Mouse (Mus musculus) small intestine, adult 2 months (tissue): Measurements from ENCODE around the gene Btg1. TPM values are rescaled to one million over a fixed set of nuclear protein-coding genes. Genes with fewer than 3 reads are reported as not detected.

Source experiments
- H3K27ac ChIP-seq: fragments of 200-500 bp; 2 replicates; pipeline ENCODE4 v1.5.1; 2012; ENCODE audit warnings: low read depth, low read length, control low read depth, inconsistent platforms; ENCODE audit not compliant: insufficient read depth
- H3K27me3 ChIP-seq: fragments of 200-500 bp; 2 replicates; pipeline ENCODE4 v1.6.1; 2012; ENCODE audit warnings: mild to moderate bottlenecking, moderate library complexity, low read length, inconsistent platforms; ENCODE audit not compliant: control insufficient read depth, insufficient read depth
- H3K36me3 ChIP-seq: fragments of 200-500 bp; 2 replicates; pipeline ENCODE4 v1.6.1; 2012; ENCODE audit warnings: mild to moderate bottlenecking, low read length, control low read depth, inconsistent platforms; ENCODE audit not compliant: control insufficient read depth, insufficient read depth
- H3K4me1 ChIP-seq: fragments of 200-500 bp; 2 replicates; pipeline ENCODE4 v1.6.1; 2012; ENCODE audit warnings: low read length, inconsistent platforms, mixed read lengths; ENCODE audit not compliant: control insufficient read depth, insufficient read depth, insufficient read length
- H3K4me3 ChIP-seq: fragments of 200-500 bp; 2 replicates; pipeline ENCODE4 v1.5.1; 2012; ENCODE audit warnings: low read depth, mild to moderate bottlenecking, control low read depth, inconsistent platforms, low read length, moderate library complexity
- CTCF ChIP-seq: fragments of 200-500 bp; IDR thresholded peaks from 2 replicates; pipeline ENCODE4 v1.5.1; 2012; ENCODE audit warnings: low read depth, mild to moderate bottlenecking, control low read depth, inconsistent platforms, low read length, moderate library complexity, mixed read lengths; ENCODE audit not compliant: insufficient replicate concordance, insufficient read length; ENCODE audit errors: extremely low read depth
- POLR2A ChIP-seq: fragments of 200-500 bp; IDR thresholded peaks from 2 replicates; pipeline ENCODE4 v1.6.1; 2012; ENCODE audit warnings: low read depth, mild to moderate bottlenecking, control low read depth, inconsistent platforms, low read length, moderate library complexity
- WGBS: fragments of 180-500 bp; shearing (Covaris S2); methylation state at CpG from one replicate; pipeline ENCODE4 v1.1.7; 2018; 5-methylcytosine and 5-hydroxymethylcytosine counted together
- polyA plus RNA-seq: library from polyadenylated mRNA; depleted of rRNA; stranded (reverse); fragments of >200 nt; gene quantifications from 2 replicates; pipeline ENCODE4 v1.2.3, GENCODE M21; 2012

The Btg1 gene
- polyA plus RNA-seq, 1 experiment: 32.7 TPM

DNA sequence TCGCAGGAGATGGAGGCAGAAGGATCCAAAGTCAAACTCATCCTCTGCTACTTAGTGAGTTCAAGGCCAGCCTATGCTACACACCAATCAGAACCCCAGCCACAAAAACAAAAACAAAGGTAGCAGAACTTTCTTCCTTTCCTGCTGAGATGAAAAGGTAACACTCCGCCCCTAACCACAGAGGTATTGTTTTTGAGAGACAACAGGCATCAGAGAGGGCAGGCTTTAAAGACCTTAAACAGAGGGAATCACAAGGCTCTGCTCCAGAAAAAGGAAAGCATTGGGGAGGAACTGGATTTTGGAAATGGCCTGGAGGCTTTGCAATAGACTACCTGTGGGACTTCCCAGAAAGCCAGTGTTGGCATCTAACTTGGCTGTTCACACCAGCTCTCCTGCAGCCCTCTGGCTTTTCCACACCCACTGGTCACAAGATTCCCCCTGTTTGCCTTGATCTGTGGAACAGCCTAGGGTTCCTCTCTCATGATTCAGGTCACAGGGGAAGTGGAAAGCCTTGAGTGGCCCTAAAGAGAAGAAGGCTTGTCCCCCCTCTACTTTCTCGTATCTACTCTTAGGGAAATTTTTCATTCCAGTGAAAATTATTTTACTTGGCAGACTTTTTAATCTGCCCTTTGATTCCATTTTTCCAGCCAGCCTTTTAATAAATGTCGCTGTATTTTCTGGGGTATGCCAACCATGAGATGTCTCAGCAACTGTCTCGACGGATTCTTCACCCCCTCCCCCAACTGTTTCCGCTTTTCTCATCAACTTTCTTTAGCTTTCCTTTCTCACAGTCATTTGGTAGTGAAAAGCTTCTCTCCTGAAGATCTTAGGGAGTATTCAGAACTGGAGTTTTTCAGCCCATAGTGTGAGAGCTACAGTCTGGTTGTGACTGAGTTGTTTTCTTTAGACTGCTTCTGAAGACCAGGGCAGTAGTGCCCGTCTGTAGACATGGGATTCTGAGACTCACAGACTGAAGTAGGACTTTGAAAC is 7.2 kb upstream of the Btg1 start:
- no peak for TF ChIP-seq POLR2A
- TF ChIP-seq CTCF: no peak
- Histone ChIP-seq H3K27ac (no peak overlapping the region), H3K27me3 (no peaks in the 10 kb centered on the region), H3K4me3 (no peak overlapping the region), H3K4me1 (no peaks in the 10 kb centered on the region), H3K36me3 (no peaks in the 10 kb centered on the region)
- 91% methylated on average over 8 of the region's 8 CpGs for WGBS

DNA sequence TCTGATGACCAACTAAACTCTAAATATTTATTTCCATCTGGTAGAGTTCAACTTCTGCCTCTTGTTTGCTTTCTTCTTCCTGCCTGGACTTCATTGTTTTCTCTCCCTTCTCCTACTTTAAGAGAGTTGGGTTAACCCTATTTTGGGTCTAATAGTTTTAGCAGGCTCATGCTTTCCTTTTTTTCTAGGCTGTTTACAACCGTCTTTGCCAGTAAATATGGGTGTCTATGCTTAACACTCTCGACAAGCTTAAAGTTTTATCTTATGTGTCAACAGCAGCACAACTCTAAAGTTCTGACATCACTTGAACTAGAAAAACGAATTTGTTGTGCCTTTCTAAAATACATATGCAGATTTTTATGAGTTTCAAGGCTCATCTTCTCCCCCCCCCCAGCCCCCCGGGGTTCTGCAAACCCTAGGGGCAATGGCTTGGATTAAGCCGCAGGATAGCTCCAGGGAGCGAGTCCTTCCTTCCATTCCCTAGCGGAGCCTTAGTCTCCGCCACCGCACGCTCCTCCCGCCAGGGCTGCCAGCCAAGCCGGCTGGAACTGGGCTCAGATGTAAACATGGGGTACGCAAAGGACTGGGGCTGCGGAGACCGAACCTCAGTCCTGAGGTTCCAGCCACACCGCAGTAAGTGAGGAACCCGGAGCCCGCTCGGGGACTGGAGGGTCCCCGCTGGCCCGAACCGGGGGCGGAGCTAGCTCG is 651 bp upstream of the Btg1 start:
- peak; percentile 23; the same call in 1 of the 2 replicates for TF ChIP-seq CTCF
- peak; percentile 50; the same call in 1 of the 2 replicates for TF ChIP-seq POLR2A
- WGBS: under 1% methylated on average over 24 of the region's 24 CpGs
- Histone ChIP-seq H3K4me3 (peak overlapping the region; percentile 89), H3K36me3 (peaks cover 15% of the 10 kb centered on the region), H3K4me1 (no peaks in the 10 kb centered on the region), H3K27me3 (no peaks in the 10 kb centered on the region), H3K27ac (peak overlapping the region; percentile 74)

DNA sequence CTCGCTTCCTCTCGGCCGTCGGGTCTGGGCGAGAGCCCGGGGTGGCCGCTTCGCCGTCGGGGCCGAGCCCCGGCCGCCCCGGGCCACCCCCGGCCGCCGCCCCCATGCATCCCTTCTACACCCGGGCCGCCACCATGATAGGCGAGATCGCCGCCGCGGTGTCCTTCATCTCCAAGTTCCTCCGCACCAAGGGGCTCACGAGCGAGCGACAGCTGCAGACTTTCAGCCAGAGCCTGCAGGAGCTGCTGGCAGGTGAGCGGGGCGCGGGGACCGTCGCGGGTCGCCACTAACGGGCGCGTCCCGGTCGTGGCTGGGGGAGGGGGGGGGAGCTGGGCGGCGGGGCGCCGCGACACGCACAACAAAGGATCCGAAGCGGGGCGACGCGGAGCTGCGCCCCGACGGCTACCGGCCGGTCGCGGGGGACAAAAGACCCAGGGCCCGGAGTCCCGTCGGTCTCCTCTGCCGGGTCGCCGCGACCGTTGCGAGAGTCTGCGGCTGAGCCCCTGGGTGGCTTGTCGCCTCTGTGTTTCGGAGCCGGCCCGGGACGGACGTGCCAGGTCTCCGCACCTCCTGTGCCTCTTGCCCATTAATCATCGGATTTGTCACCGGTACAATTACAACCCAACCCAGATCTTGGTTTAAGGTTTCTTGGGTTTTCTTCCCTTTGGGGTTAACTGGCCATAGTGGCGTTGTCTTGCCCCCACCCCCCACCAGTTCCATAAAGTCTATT is 580 bp downstream of the Btg1 start:
- peak overlapping the region; percentile 92 for H3K27ac ChIP-seq
- peaks cover 25% of the 10 kb centered on the region for H3K36me3 ChIP-seq
- WGBS: 2% methylated on average over 68 of the region's 78 CpGs
- peak overlapping the region; percentile 97 for H3K4me3 ChIP-seq
- no peak for TF ChIP-seq CTCF
- TF ChIP-seq POLR2A: no peak
- peaks cover 7% of the 10 kb centered on the region for H3K4me1 ChIP-seq
- H3K27me3 ChIP-seq: no peaks in the 10 kb centered on the region

DNA sequence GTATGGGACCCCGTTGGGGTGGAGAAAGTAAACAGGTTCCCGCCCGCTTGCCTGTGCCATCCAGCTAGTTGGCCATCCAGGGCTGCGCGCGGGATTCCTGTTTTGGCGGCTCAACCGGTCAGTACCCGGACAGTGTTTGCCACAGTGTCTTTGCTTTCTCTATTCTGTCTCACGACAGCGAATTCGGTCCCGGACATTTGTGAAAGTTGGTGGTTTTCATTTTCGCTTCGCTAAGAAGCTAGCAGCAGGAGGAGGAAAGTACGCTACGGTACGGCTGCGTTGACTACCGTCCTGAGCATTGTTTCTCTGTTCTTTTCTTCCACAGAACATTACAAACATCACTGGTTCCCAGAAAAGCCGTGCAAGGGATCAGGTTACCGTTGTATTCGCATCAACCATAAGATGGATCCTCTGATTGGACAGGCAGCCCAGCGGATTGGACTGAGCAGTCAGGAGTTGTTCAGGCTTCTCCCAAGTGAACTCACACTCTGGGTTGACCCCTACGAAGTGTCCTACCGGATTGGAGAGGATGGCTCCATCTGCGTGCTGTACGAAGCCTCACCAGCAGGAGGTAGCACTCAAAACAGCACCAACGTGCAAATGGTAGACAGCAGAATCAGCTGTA is 1.3 kb downstream of the Btg1 start:
- Histone ChIP-seq H3K27me3 (no peaks in the 10 kb centered on the region), H3K27ac (peak overlapping the region; percentile 92), H3K4me1 (peaks cover 11% of the 10 kb centered on the region), H3K4me3 (peak overlapping the region; percentile 97), H3K36me3 (peaks cover 29% of the 10 kb centered on the region)
- under 1% methylated on average over 29 of the region's 29 CpGs for WGBS
- TF ChIP-seq POLR2A (no peak; the same call in 1 of the 2 replicates), CTCF (peak; percentile 31; the same call in 1 of the 2 replicates)

- peaks cover 22% of the 10 kb centered on the region for H3K4me1 ChIP-seq
- peak overlapping the region; percentile 73 for H3K27ac ChIP-seq
- TF ChIP-seq POLR2A (no peak), CTCF (no peak)
- H3K27me3 ChIP-seq: no peaks in the 10 kb centered on the region
- peak overlapping the region; percentile 36; the same call in 1 of the 2 replicates for H3K4me3 ChIP-seq
- WGBS: 13% methylated on average over 8 of the region's 8 CpGs
- peaks cover 33% of the 10 kb centered on the region for H3K36me3 ChIP-seq
Observed at GRCm38 (mm10) chr10:96619951-96620889, 3.4 kb downstream of the Btg1 start.
